Mouse (Mus musculus): Measurements from ENCODE around the gene Zc3h14.

DNA sequence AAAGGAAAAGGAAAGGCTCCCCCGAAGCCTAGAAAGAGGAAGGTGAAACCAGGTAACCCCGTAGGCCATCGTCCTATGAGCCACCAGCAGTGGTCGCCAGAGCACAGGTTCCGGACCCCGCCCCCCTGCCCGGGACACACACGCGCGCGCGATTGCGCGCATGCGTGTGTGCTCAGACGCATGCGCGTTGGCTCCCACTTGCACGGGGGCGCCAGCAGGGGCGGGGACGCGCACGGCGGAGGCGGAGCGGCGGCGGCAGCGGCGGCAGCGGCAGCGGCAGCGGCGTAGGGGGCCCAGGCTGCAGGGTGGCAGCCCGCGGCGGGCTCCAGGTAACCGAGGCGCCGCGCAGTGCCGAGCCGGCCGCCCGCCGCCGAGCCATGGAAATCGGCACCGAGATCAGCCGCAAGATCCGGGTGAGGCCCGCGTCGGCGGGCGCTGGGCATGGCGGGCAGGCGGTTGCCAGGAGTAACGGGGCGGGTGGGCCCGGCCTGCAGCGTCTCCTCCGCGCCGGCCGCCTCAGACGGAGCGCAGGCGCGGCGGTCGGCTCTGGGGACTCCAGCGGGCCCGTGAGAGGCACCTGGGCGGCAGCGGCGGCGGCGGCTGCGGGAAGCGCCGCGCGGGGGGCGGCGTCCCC lies at the start of gene Zc3h14:
- peak; percentile 61 for TF ChIP-seq CTCF (conservative IDR thresholded peaks at IDR 0.05; ENCODE audit: insufficient read depth, insufficient read length, low read depth, low read length)
- no peak for TF ChIP-seq POLR2A (IDR thresholded peaks at IDR 0.05; ENCODE audit: low read depth, low read length)

All from kidney, adult 2 months (tissue).